Mouse (Mus musculus) adrenal gland, adult 2 months (tissue): ENCODE measurements around the gene Stox2. TPM values are rescaled to one million over a fixed set of nuclear protein-coding genes. Genes with fewer than 3 reads are reported as not detected.
A peak's percentile ranks its signal among the peaks of the same experiment; 100 is the strongest.

Experiments used
- DNase-seq: peaks from one replicate; pipeline ENCODE4 v3.0.0; 2021
- polyA plus RNA-seq: library from polyadenylated mRNA; depleted of rRNA; stranded (reverse); fragments of >200 nt; gene quantifications from 2 replicates; pipeline ENCODE4 v1.2.3, GENCODE M21; 2012
- total RNA-seq, 2 experiments: library from RNA; stranded (reverse); gene quantifications; 2 replicates each; pipeline ENCODE4 v1.2.3; 2021

Gene Stox2
- total and polyA plus RNA-seq, 3 experiments: 3.6 to 12.4 (median 9.6) TPM

GRCm38 (mm10) chr8:47409061-47409460, 37.1 kb downstream of the Stox2 start:
- DNase-seq: no peak

DNA sequence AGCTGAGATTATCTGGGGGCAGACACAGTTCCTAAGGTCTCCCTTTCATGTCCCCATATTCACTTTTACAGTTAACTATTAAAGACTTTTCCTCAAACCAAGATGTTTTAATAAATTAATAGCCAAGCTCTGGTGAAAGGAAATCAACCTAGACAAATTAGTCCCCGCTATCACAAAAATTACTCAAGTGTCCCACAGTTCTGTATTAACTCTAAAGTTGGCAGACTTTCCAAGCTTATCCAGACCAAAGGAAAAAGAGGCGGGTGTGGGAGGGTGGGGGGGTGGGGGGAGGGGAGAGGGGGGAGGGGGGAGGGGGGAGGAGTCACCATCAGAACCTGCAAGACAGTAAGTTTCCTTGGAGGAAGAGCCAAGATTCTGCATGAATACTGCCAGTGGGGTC, 41.3 kb downstream of the Stox2 start:
- no peak for DNase-seq

DNA sequence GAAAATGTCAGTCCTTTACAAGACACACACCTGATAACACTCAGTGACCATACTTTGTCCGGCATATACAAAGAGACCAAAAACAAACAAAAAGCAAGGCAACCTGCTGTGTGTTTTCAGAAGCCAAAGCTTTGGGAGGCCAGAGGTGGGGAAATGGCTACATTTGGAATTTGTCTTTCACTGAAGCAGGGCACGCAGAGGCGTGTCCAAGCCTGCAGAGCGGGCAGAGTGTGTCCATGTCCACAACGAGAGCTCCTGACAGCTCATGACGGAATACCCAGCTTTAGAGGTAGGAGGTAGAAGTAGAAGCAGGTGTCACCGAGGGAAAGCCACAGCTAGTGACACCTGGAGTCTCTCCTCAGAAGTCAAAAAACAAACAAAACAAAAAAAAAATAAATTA, 53.2 kb downstream of the Stox2 start:
- DNase-seq: no peak

DNA sequence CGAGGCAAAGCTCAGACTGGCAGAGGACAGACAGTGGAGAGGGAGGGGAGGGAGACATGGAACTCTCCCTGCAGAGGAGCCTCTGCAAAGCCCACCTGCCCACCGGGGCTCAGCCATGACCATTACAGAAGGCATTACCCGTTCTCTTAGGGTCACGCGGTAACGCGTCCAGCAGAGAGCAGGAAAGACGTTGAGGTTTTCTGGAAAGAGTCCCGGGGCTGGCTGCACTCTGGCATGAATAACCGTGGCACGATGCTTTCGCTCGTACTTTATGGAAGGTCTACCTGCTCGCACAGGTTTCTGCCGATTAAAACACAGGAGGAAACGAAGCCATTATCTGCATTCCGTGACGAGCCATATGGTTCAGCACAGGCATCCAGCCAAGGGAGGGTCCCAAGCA, 53.9 kb downstream of the Stox2 start:
- no peak for DNase-seq

DNA sequence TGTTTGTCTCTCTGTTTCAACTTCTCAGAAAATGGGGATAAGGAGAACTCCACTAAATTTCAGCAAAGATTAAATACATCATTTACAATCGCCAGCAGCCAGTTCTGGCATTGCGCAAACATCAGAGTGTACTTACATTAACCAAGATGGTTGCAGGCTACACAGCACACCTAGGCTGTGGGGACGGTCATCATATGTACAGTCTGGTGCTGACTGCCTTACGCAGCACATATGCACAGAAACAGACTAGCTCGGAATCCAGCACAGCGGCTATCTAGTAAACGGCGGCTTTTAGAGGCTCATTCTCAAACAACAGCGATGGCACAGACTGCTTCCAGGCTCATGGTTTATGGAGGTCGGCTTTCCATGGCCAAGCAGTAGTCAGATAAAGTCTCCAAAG, 54.3 kb downstream of the Stox2 start:
- no peak for DNase-seq

GRCm38 (mm10) chr8:47389430-47389829, 56.7 kb downstream of the Stox2 start:
- DNase-seq: no peak

GRCm38 (mm10) chr8:47388171-47388570, 58.0 kb downstream of the Stox2 start:
- peak; percentile 26 for DNase-seq

- DNase-seq: no peak
Measured at GRCm38 (mm10) chr8:47385810-47386209, 60.4 kb downstream of the Stox2 start.

- no peak for DNase-seq
Measured at GRCm38 (mm10) chr8:47384151-47384550, 62.0 kb downstream of the Stox2 start.

DNA sequence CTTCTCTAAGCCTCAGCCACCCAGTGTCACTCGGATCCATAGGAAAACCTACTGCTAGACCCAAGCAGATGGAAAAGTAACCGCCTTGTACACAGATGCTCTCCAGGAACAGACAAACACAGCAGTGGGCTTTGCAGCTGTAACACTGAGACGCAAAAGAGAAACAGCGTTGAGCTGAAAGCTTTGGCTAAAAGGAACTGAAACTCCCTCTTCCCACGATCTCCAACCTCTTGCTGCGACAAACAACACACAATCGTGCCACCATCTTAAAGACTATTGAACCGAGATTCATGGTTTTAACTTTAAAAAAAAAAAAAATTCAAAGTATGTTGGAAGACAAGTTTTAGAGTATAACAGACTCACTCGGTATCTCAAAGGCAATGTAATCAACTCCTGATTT, 62.5 kb downstream of the Stox2 start:
- no peak for DNase-seq

- peak; percentile 45 for DNase-seq
Measured at GRCm38 (mm10) chr8:47381216-47381615, 64.9 kb downstream of the Stox2 start.

DNA sequence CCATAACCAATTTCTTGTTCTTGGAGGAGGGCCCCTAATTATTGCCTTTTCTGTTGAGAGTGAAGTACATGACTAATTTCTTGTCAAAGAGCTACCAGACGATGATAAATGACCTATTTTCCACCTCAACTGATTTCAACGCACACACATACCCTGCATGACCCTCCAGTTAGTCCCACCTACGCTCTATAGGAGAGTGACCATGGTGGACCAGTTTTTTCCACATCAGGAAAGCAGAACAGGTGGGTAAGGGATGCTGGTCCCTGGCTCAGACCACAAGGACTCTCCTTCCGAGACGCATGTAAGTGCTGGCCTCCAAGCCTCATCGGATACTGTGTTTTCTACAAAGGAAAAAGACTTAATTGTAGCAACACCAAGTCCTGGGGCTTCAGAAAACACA, 65.4 kb downstream of the Stox2 start:
- DNase-seq: no peak

DNA sequence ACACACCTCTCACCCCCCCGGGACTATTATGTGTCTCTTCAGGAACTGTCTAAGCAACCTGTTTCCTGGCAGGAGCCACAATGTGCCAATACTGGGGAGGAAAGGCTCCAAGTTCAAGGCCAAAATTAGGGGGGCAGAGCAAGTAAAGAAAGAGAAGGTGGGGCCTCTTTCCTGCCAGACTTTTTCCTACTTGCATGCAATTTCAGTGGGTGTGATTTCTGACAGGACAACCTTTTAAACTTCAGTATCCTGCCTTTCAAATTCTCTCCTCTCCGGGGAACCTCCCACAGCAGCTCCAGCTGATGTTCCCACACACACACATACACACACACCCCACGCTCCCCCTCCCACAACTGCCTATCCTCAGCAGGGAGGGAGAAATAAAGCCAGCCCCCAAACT, 66.1 kb downstream of the Stox2 start:
- DNase-seq: peak; percentile 54

GRCm38 (mm10) chr8:47376651-47377050, 69.5 kb downstream of the Stox2 start:
- DNase-seq: no peak

GRCm38 (mm10) chr8:47373757-47374156, 72.4 kb downstream of the Stox2 start:
- DNase-seq: no peak

DNA sequence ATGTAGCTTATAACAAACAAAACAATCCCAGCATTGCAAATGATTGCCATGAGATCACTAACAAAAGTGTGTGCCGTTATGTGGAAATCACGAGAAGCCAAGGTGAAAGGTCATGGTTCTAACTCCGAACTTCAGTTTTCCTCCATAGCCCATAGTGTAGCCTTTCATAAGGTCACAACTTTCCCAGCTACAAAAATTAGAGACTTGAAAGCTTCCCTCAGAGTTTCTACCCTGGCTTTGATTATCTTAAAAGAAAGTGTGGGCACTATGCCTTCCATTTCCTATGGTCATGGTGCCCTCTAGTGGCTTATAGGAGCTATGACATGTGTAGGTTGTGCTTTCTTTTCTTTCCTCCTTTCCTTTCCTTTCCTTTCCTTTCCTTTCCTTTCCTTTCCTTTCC, 74.6 kb downstream of the Stox2 start:
- no peak for DNase-seq

GRCm38 (mm10) chr8:47371081-47371480, 75.1 kb downstream of the Stox2 start:
- no peak for DNase-seq

- peak; percentile 84 for DNase-seq
Measured at GRCm38 (mm10) chr8:47370421-47371080, 75.6 kb downstream of the Stox2 start.

DNA sequence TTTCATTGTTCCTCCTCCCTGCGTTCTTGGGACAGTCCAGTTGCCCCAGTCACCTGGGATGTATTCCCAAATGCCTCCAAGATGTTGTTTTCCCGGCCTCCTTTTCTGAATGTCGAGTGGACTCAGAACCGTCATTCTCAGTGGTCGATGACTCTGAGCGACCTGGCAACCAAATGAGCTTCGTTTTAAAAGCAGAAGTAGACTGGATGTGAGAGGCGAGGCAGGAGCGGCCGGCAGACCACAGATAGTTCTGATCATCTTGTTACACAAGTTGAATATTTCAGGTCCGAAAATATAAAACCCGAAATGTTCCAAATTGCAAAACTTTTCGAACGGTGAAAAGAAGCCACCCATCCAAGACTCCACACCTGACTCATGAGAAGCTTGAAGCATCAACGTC, 76.2 kb downstream of the Stox2 start:
- DNase-seq: no peak

DNA sequence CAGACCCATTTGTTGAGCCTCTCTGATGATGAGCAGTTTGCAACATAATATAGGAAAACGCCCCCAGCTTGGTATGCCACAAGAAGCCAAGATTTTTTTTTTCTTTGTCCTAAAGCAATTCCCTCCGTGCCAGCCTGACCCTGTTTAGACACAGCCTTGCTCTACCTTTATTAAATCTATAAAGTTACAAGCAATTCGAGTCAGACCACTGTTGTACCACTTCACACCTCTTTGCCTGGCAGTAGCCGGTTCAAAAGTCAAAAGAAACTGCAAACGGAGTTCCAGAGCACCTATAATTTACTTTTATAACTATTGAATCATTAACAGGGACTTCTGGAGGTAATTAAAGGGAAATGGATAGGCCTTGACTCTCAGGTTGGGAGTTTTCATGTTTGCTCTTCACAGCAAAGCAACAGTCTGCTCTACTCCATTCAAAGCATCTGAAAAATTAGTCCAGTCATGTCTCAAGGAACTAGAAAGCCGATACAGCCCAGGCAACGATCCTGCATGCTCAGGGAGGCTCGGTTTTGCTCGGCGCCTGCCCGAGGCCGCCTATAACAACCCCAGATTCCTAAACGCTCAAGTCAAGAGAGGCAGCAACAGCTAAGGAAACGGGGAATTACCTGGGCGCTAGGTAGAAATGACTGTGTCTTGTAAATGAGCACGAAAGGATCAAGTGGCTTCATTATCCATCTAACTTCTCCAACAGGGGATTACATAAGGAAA, 77.0 kb downstream of the Stox2 start:
- no peak for DNase-seq

- DNase-seq: no peak
Measured at GRCm38 (mm10) chr8:47367029-47367428, 79.1 kb downstream of the Stox2 start.

DNA sequence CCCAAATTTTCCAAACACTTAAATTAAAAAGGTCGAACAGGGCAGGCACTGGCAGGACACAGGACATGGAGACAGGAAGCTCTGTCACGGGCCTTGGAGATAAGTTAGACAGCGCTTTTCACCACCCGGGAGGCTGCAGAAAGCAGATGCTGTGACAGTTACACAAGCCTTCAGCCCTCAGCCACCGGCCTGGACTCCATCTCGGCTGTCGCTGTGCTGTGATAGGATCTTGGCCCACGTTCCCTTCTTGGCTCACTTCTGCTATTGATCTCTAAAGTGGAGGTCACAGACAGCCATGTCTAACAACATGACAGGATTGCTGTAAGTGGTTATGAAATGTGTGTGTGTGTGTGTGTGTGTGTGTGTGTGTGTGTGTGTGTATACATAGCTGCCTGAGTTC, 82.9 kb downstream of the Stox2 start:
- DNase-seq: peak; percentile 28

GRCm38 (mm10) chr8:47355340-47355906, 90.7 kb downstream of the Stox2 start:
- no peak for DNase-seq
